Mouse (Mus musculus) embryonic fibroblast, embryonic 13.5 days (primary cell): ENCODE measurements around the gene Mllt3.

Source experiments
- CTCF ChIP-seq: IDR thresholded peaks from 2 replicates; pipeline ENCODE4 v1.5.1; 2011; ENCODE audit warnings: mild to moderate bottlenecking, control low read depth, low read length, moderate library complexity, borderline replicate concordance; ENCODE audit not compliant: insufficient read depth
- POLR2A ChIP-seq: IDR thresholded peaks from 2 replicates; pipeline ENCODE4 v1.6.1; 2011; ENCODE audit warnings: low read depth, mild to moderate bottlenecking, control low read depth, low read length, moderate library complexity

- TF ChIP-seq CTCF (no peak), POLR2A (no peak)
Observed at GRCm38 (mm10) chr4:87883225-87883875, 149.8 kb downstream of the Mllt3 start.
